Mouse (Mus musculus) CH12.LX (cell line): ENCODE measurements around the gene Nav3. TPM values are rescaled to one million over a fixed set of nuclear protein-coding genes. Genes with fewer than 3 reads are reported as not detected.

Experiments
- DNase-seq: peaks from one replicate; pipeline ENCODE4 v3.0.0-alpha.2; 2013; ENCODE audit errors: extremely low read depth
- H3K27ac ChIP-seq: 2 replicates; pipeline ENCODE4 v1.5.1; 2012; ENCODE audit warnings: low read depth, mild to moderate bottlenecking, control low read depth, moderate library complexity; ENCODE audit not compliant: insufficient read depth
- H3K27me3 ChIP-seq: replicated peaks from 2 replicates; pipeline ENCODE3; 2012; ENCODE audit warnings: inconsistent platforms
- H3K36me3 ChIP-seq, 2 experiments: replicated peaks in 1 of 2; 2 replicates each; pipeline versions ENCODE3 to v1.6.1; 2012; ENCODE audit warnings: inconsistent platforms in 1 of 2, low read length in 1 of 2, mild to moderate bottlenecking in 1 of 2, mixed read lengths in 1 of 2, moderate library complexity in 1 of 2; ENCODE audit not compliant: control insufficient read depth in 1 of 2, insufficient read depth in 1 of 2
- H3K4me1 ChIP-seq, 2 experiments: 2 replicates each; pipeline ENCODE4 v1.6.1; 2012; ENCODE audit warnings: inconsistent platforms in 1 of 2, moderate library complexity in 1 of 2; ENCODE audit not compliant: insufficient read depth in 2 of 2, control insufficient read depth in 1 of 2
- H3K4me2 ChIP-seq: 2 replicates; pipeline ENCODE4 v1.6.1; 2012; ENCODE audit warnings: low read depth, mild to moderate bottlenecking, control low read depth; ENCODE audit not compliant: poor library complexity, insufficient read depth, severe bottlenecking
- H3K4me3 ChIP-seq, 3 experiments: fragments of 150-350 bp in 1 of 3; sonication (generic) in 1 of 3; replicated peaks in 1 of 3; 2 replicates each; pipeline versions ENCODE3 to v1.5.1; 2011 to 2012; ENCODE audit warnings: low read depth in 2 of 3, low read length in 2 of 3, mild to moderate bottlenecking in 2 of 3, moderate library complexity in 2 of 3, control low read depth in 1 of 3, improper control_type of control experiment in 1 of 3, inconsistent platforms in 1 of 3, mixed read lengths in 1 of 3; ENCODE audit not compliant: poor library complexity in 1 of 3
- H3K79me2 ChIP-seq: replicated peaks from 2 replicates; pipeline ENCODE4 v1.6.1; 2012; ENCODE audit warnings: mild to moderate bottlenecking, moderate library complexity; ENCODE audit not compliant: control insufficient read depth, poor library complexity, insufficient read depth, severe bottlenecking; ENCODE audit errors: extremely low read depth
- H3K9ac ChIP-seq: 2 replicates; pipeline ENCODE4 v1.6.1; 2012; ENCODE audit warnings: low read depth, mild to moderate bottlenecking, control low read depth, moderate library complexity; ENCODE audit not compliant: insufficient read depth
- H3K9me3 ChIP-seq: replicated peaks from 2 replicates; pipeline ENCODE3; 2012; ENCODE audit warnings: low read length, inconsistent platforms, mixed read lengths
- BHLHE40 ChIP-seq: IDR thresholded peaks from 2 replicates; pipeline ENCODE4 v1.6.1; 2011; ENCODE audit warnings: mild to moderate bottlenecking, low read depth, low read length, improper control_type of control experiment
- CHD1 ChIP-seq: IDR thresholded peaks from 2 replicates; pipeline ENCODE4 v1.6.1; 2012; ENCODE audit warnings: low read depth, low read length, improper control_type of control experiment, inconsistent platforms
- CHD2 ChIP-seq: IDR thresholded peaks from 2 replicates; pipeline ENCODE4 v1.6.1; 2011; ENCODE audit warnings: low read length, improper control_type of control experiment
- E2F4 ChIP-seq: IDR thresholded peaks from 2 replicates; pipeline ENCODE4 v1.6.1; 2011; ENCODE audit warnings: low read depth, low read length, improper control_type of control experiment; ENCODE audit not compliant: insufficient replicate concordance
- ELF1 ChIP-seq: IDR thresholded peaks from 2 replicates; pipeline ENCODE4 v1.6.1; 2014; ENCODE audit warnings: low read depth, mild to moderate bottlenecking, inconsistent platforms, low read length, improper control_type of control experiment
- ETS1 ChIP-seq: conservative IDR thresholded peaks from 2 replicates; pipeline ENCODE4 v1.6.1; 2012; ENCODE audit warnings: low read depth, mild to moderate bottlenecking, inconsistent platforms, low read length, improper control_type of control experiment, moderate library complexity
- HCFC1 ChIP-seq: IDR thresholded peaks from 2 replicates; pipeline ENCODE4 v1.6.1; 2012; ENCODE audit warnings: low read depth, mild to moderate bottlenecking, inconsistent platforms, low read length, improper control_type of control experiment
- IRF4 ChIP-seq: IDR thresholded peaks from 2 replicates; pipeline ENCODE4 v1.6.1; 2014; ENCODE audit warnings: low read depth, mild to moderate bottlenecking, inconsistent platforms, low read length, improper control_type of control experiment
- JUN ChIP-seq: IDR thresholded peaks from 2 replicates; pipeline ENCODE4 v1.6.1; 2011; ENCODE audit warnings: low read depth, mild to moderate bottlenecking, low read length, improper control_type of control experiment, moderate library complexity; ENCODE audit not compliant: insufficient read depth
- KAT2A ChIP-seq: IDR thresholded peaks from 2 replicates; pipeline ENCODE4 v1.6.1; 2012; ENCODE audit warnings: low read length, improper control_type of control experiment, inconsistent platforms; ENCODE audit not compliant: insufficient replicate concordance
- MAFK ChIP-seq: IDR thresholded peaks from 2 replicates; pipeline ENCODE4 v1.6.1; 2011; ENCODE audit warnings: low read length, improper control_type of control experiment; ENCODE audit not compliant: insufficient replicate concordance
- MEF2A ChIP-seq: IDR thresholded peaks from 2 replicates; pipeline ENCODE4 v1.6.1; 2014; ENCODE audit warnings: low read depth, mild to moderate bottlenecking, inconsistent platforms, low read length, improper control_type of control experiment, borderline replicate concordance
- MYC ChIP-seq: IDR thresholded peaks from 2 replicates; pipeline ENCODE4 v1.6.1; 2011; ENCODE audit warnings: low read depth, mild to moderate bottlenecking, improper control_type of control experiment, low read length
- NELFE ChIP-seq: IDR thresholded peaks from 2 replicates; pipeline ENCODE4 v1.6.1; 2011; ENCODE audit warnings: low read depth, low read length, improper control_type of control experiment
- POLR2A ChIP-seq: IDR thresholded peaks from 2 replicates; pipeline ENCODE4 v1.6.1; 2011; ENCODE audit warnings: low read depth, mild to moderate bottlenecking, improper control_type of control experiment, low read length
- POLR2AphosphoS2 ChIP-seq: IDR thresholded peaks from 2 replicates; pipeline ENCODE4 v1.6.1; 2011; ENCODE audit warnings: low read depth, low read length, improper control_type of control experiment
- RCOR1 ChIP-seq: conservative IDR thresholded peaks from 2 replicates; pipeline ENCODE4 v1.6.1; 2012; ENCODE audit warnings: low read depth, mild to moderate bottlenecking, inconsistent platforms, low read length, improper control_type of control experiment
- SIN3A ChIP-seq: IDR thresholded peaks from 2 replicates; pipeline ENCODE4 v1.6.1; 2012; ENCODE audit warnings: low read length, improper control_type of control experiment, inconsistent platforms
- TBP ChIP-seq: conservative IDR thresholded peaks from 2 replicates; pipeline ENCODE4 v1.6.1; 2011; ENCODE audit warnings: low read depth, low read length, improper control_type of control experiment
- TCF12 ChIP-seq: IDR thresholded peaks from 2 replicates; pipeline ENCODE4 v1.6.1; 2014; ENCODE audit warnings: low read depth, mild to moderate bottlenecking, inconsistent platforms, low read length, improper control_type of control experiment
- UBTF ChIP-seq: IDR thresholded peaks from 2 replicates; pipeline ENCODE4 v1.6.1; 2012; ENCODE audit warnings: low read depth, mild to moderate bottlenecking, inconsistent platforms, low read length, improper control_type of control experiment, moderate library complexity
- USF1 ChIP-seq: IDR thresholded peaks from 2 replicates; pipeline ENCODE4 v1.6.1; 2014; ENCODE audit warnings: low read depth, mild to moderate bottlenecking, inconsistent platforms, low read length, improper control_type of control experiment
- USF2 ChIP-seq: conservative IDR thresholded peaks from 2 replicates; pipeline ENCODE4 v1.6.1; 2011; ENCODE audit warnings: low read depth, low read length, improper control_type of control experiment
- ZC3H11A ChIP-seq: IDR thresholded peaks from 2 replicates; pipeline ENCODE4 v1.6.1; 2012; ENCODE audit warnings: low read depth, mild to moderate bottlenecking, inconsistent platforms, low read length, improper control_type of control experiment
- ZKSCAN1 ChIP-seq: IDR thresholded peaks from 2 replicates; pipeline ENCODE4 v1.6.1; 2012; ENCODE audit warnings: low read depth, inconsistent platforms, low read length, improper control_type of control experiment, borderline replicate concordance
- ZNF384 ChIP-seq: IDR thresholded peaks from 2 replicates; pipeline ENCODE4 v1.6.1; 2012; ENCODE audit warnings: low read depth, low read length, improper control_type of control experiment, inconsistent platforms
- dilution Hi-C: fragments of 300-500 bp; cut with MboI; formaldehyde crosslinking; loops from 2 replicates; pipeline ENCODE4 v1.14.3; 2020; ENCODE audit warnings: low sequenced_read_pairs; ENCODE audit not compliant: extremely low pct_unique_long_range_greater_than_20kb, extremely low pct_ligation_motif_present
- in situ Hi-C: fragments of 300-500 bp; cut with MboI; formaldehyde crosslinking; loops from 3 replicates; pipeline ENCODE4 v1.14.3; 2019; ENCODE audit warnings: low sequenced_read_pairs, low pct_ligation_motif_present, low pct_unique_long_range_greater_than_20kb, mixed read lengths
- polyA plus RNA-seq: library from polyadenylated mRNA; unstranded; fragments of >175 nt; gene quantifications from 2 replicates; pipeline ENCODE4 v1.2.1, GENCODE M21; 2012; ENCODE audit warnings: low read depth; ENCODE audit not compliant: insufficient read length
- total RNA-seq, 2 experiments: library from RNA; depleted of rRNA; stranded (reverse); fragments of 300-350 nt in 1 of 2; fragments of >200 nt in 1 of 2; gene quantifications; 2 replicates each; pipeline ENCODE4 v1.2.3; 2012 to 2014

Gene Nav3
- total and polyA plus RNA-seq, 3 experiments = 0.03 TPM; not detected in 2

DNA sequence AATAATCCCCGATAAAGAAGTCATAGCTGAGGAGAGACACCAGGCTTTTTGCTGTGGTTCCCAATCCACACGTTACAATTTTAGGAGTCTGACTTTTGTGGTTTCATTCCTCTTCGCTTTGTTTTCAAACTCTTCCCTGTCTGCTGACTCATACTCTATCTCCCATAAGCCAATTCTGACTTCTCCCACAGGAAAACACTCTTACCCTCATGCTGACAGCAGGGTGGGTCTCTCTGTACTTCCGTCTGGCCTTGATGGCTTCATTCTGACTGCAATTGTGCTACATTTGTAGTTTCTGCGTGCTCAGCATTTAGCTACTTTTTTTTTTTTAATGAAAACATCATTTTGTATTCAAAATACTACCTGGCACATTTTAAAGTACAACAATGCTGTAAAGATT, 379.4 kb downstream of the Nav3 start:
- dilution Hi-C loops (no loop called here), in situ Hi-C loops (no loop called here)
- peaks cover 30% of the 10 kb centered on the region for H3K9me3 ChIP-seq
- H3K79me2 ChIP-seq = no peaks in the 10 kb centered on the region
- no peaks in the 10 kb centered on the region for H3K4me1 ChIP-seq
- H3K4me2 ChIP-seq = no peak overlapping the region
- no peak for DNase-seq
- no peaks in the 10 kb centered on the region for H3K36me3 ChIP-seq
- no peak overlapping the region for H3K9ac ChIP-seq
- H3K27ac ChIP-seq = no peak overlapping the region
- no peak for TF ChIP-seq MEF2A
- H3K4me3 ChIP-seq = no peak overlapping the region
- H3K27me3 ChIP-seq = no peaks in the 10 kb centered on the region

DNA sequence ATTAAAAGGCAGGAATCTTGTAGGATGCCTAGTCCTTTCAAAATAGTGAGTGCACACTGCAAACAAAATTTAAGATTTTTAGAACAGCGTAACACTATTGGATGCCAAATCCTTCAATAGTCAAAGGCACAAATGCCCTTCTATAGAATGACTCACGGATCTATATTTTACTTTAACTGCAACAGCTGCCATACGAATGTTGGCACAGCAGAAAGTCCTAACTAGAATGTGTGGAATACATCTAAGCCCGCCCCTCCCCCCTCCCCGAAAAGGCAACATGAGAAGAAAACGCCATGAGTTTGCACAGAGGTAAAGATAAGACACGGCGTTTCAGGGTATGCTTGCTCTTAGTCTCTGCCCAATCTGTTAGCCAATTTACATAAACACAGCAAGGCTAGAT, 383.6 kb downstream of the Nav3 start:
- no peaks in the 10 kb centered on the region for H3K79me2 ChIP-seq
- TF ChIP-seq MAFK = no peak
- no peak for TF ChIP-seq POLR2A
- TF ChIP-seq CHD2 = no peak
- TF ChIP-seq TCF12 = no peak
- TF ChIP-seq USF2 = no peak
- TF ChIP-seq IRF4 = no peak
- TF ChIP-seq POLR2AphosphoS2 = no peak
- TF ChIP-seq ETS1 = no peak
- TF ChIP-seq NELFE = no peak
- TF ChIP-seq SIN3A = no peak
- TF ChIP-seq KAT2A = no peak
- TF ChIP-seq USF1 = no peak
- TF ChIP-seq MYC = no peak
- TF ChIP-seq BHLHE40 = no peak
- TF ChIP-seq ZC3H11A = no peak
- no peak for TF ChIP-seq CHD1
- no peak overlapping the region for H3K9ac ChIP-seq
- dilution Hi-C loops = no loop called here
- H3K27me3 ChIP-seq = no peaks in the 10 kb centered on the region
- DNase-seq = no peak
- in situ Hi-C loops = no loop called here
- H3K4me2 ChIP-seq = no peak overlapping the region
- H3K4me3 ChIP-seq = no peak overlapping the region
- H3K36me3 ChIP-seq = no peaks in the 10 kb centered on the region
- peaks cover 26% of the 10 kb centered on the region for H3K9me3 ChIP-seq
- H3K4me1 ChIP-seq = no peaks in the 10 kb centered on the region
- H3K27ac ChIP-seq = no peak overlapping the region

- Histone ChIP-seq H3K9ac (no peak overlapping the region), H3K27me3 (no peaks in the 10 kb centered on the region), H3K27ac (no peak overlapping the region), H3K4me3 (no peak overlapping the region), H3K36me3 (no peaks in the 10 kb centered on the region), H3K4me1 (no peaks in the 10 kb centered on the region), H3K79me2 (no peaks in the 10 kb centered on the region), H3K9me3 (peaks cover 29% of the 10 kb centered on the region), H3K4me2 (no peak overlapping the region)
- TF ChIP-seq ZNF384 (no peak), MAFK (no peak), ELF1 (no peak), ETS1 (no peak), RCOR1 (no peak), ZKSCAN1 (no peak), UBTF (no peak), HCFC1 (no peak), CHD1 (no peak), JUN (no peak), IRF4 (no peak), BHLHE40 (no peak), TBP (no peak), NELFE (no peak), E2F4 (no peak), USF2 (no peak)
- in situ Hi-C loops (no loop called here), dilution Hi-C loops (no loop called here)
- no peak for DNase-seq
Measured at GRCm38 (mm10) chr10:110061166-110061565, 394.8 kb downstream of the Nav3 start.
